Mouse (Mus musculus): ENCODE measurements around the gene Lmln. TPM values are rescaled to one million over a fixed set of nuclear protein-coding genes. Genes with fewer than 3 reads are reported as not detected.
"Not testable (repeated sequence)": the region's sequence is repeated elsewhere in the genome, so short reads cannot be mapped to it uniquely, and the experiment has no call there.

The Lmln gene
- polyA plus RNA-seq, 1 experiment, result 1.7 TPM

- H3K27me3 ChIP-seq (ENCODE audit: control insufficient read depth, insufficient read depth, low read length), result no peaks in the 10 kb centered on the region
- H3K4me3 ChIP-seq (ENCODE audit: low read depth, low read length), result no peak overlapping the region
- TF ChIP-seq POLR2A (IDR thresholded peaks at IDR 0.05; ENCODE audit: low read depth, low read length) (no peak), CTCF (IDR thresholded peaks at IDR 0.05; ENCODE audit: extremely low read depth, insufficient read length, insufficient replicate concordance, low read depth, low read length) (no peak)
- WGBS, result 80% methylated on average over 5 of the region's 5 CpGs
- peaks cover 21% of the 10 kb centered on the region; the same call in 1 of the 2 replicates for H3K4me1 ChIP-seq (ENCODE audit: control insufficient read depth, insufficient read depth, insufficient read length, low read length)
- no peaks in the 10 kb centered on the region for H3K36me3 ChIP-seq (ENCODE audit: control insufficient read depth, insufficient read depth, low read length)
- no peak overlapping the region for H3K27ac ChIP-seq (ENCODE audit: insufficient read depth, low read depth, low read length)
Measured at GRCm38 (mm10) chr16:33173151-33173550, 110.8 kb downstream of the Lmln start.

- Histone ChIP-seq H3K4me3 (ENCODE audit: low read depth, low read length) (no peak overlapping the region), H3K27ac (ENCODE audit: insufficient read depth, low read depth, low read length) (no peak overlapping the region), H3K4me1 (ENCODE audit: control insufficient read depth, insufficient read depth, insufficient read length, low read length) (peaks cover 21% of the 10 kb centered on the region; the same call in 1 of the 2 replicates), H3K36me3 (ENCODE audit: control insufficient read depth, insufficient read depth, low read length) (no peaks in the 10 kb centered on the region), H3K27me3 (ENCODE audit: control insufficient read depth, insufficient read depth, low read length) (no peaks in the 10 kb centered on the region)
- no peak for TF ChIP-seq POLR2A (IDR thresholded peaks at IDR 0.05; ENCODE audit: low read depth, low read length)
Measured at GRCm38 (mm10) chr16:33174695-33175094, 112.4 kb downstream of the Lmln start.

- H3K27me3 ChIP-seq (ENCODE audit: control insufficient read depth, insufficient read depth, low read length); H3K36me3 ChIP-seq (ENCODE audit: control insufficient read depth, insufficient read depth, low read length); H3K4me3 ChIP-seq (ENCODE audit: low read depth, low read length): not testable (repeated sequence)
- peaks cover 11% of the 10 kb centered on the region; the same call in 1 of the 2 replicates for H3K4me1 ChIP-seq (ENCODE audit: control insufficient read depth, insufficient read depth, insufficient read length, low read length)
- 39% methylated on average over 5 of the region's 5 CpGs for WGBS
- H3K27ac ChIP-seq (ENCODE audit: insufficient read depth, low read depth, low read length), result peak overlapping the region; percentile 52
Measured at GRCm38 (mm10) chr16:33176831-33177230, 114.5 kb downstream of the Lmln start.

Other genes starting within 250 kb of the Lmln start
- 0.66 and 0.93 TPM in 2 replicates for gene Fyttd1, start 185.0 kb upstream of the Lmln start, polyA plus RNA-seq (2012; rRNA removed)
- gene Rubcn, start 184.8 kb upstream of the Lmln start, polyA plus RNA-seq (2012; rRNA removed), result 15.1 and 28.5 TPM in 2 replicates
- gene Lrch3, start 148.4 kb upstream of the Lmln start, polyA plus RNA-seq (2012; rRNA removed), result 5.9 and 12.7 TPM in 2 replicates
- gene Iqcg, start 6.3 kb upstream of the Lmln start, polyA plus RNA-seq (2012; rRNA removed), result 0.14 and 0.18 TPM in 2 replicates
- 51.6 and 67.4 TPM in 2 replicates for gene Rpl35a, start 6.1 kb upstream of the Lmln start, polyA plus RNA-seq (2012; rRNA removed)
- gene Osbpl11, start 122.5 kb downstream of the Lmln start, polyA plus RNA-seq (2012; rRNA removed), result 3.3 and 8.3 TPM in 2 replicates
- gene Snx4, start 188.9 kb downstream of the Lmln start, polyA plus RNA-seq (2012; rRNA removed), result 5.0 and 10.3 TPM in 2 replicates

Measured in small intestine, adult 2 months (tissue).